Mouse (Mus musculus) heart, embryonic 14.5 days (tissue): ENCODE data around the gene Sptssa. TPM values are rescaled to one million over a fixed set of nuclear protein-coding genes. Genes with fewer than 3 reads are reported as not detected.

Source experiments
- ATAC-seq: fragments of 200-750 bp; cut with Nextera tagmentation; 2 replicates; pipeline ENCODE4 v1.8.0; 2017; ENCODE audit warnings: low read depth, moderate TSS enrichment; ENCODE audit not compliant: insufficient number of reproducible peaks, insufficient read depth, low FRiP score
- H3K27ac ChIP-seq, 2 experiments: fragments of 200-500 bp in 1 of 2; fragments of 300-500 bp in 1 of 2; sonication (generic) in 1 of 2; replicated peaks in 1 of 2; 2 replicates each; pipeline ENCODE4 v1.5.1; 2012 to 2014; ENCODE audit warnings: low read depth in 2 of 2, low read length in 2 of 2, control low read depth in 1 of 2, mild to moderate bottlenecking in 1 of 2, mixed read lengths in 1 of 2; ENCODE audit not compliant: control insufficient read depth in 1 of 2, insufficient read depth in 1 of 2
- H3K27me3 ChIP-seq: fragments of 300-500 bp; sonication (generic); 2 replicates; pipeline ENCODE4 v1.6.1; 2014; ENCODE audit warnings: mild to moderate bottlenecking, low read length, control low read depth; ENCODE audit not compliant: control insufficient read depth, insufficient read depth
- H3K36me3 ChIP-seq: fragments of 300-500 bp; sonication (generic); 2 replicates; pipeline ENCODE4 v1.6.1; 2014; ENCODE audit warnings: mild to moderate bottlenecking, control low read depth, low read length, mixed read lengths; ENCODE audit not compliant: control insufficient read depth, insufficient read depth
- H3K4me1 ChIP-seq, 2 experiments: fragments of 200-500 bp in 1 of 2; fragments of 300-500 bp in 1 of 2; sonication (generic) in 1 of 2; 2 replicates each; pipeline ENCODE4 v1.6.1; 2012 to 2014; ENCODE audit warnings: low read length in 2 of 2, control low read depth in 1 of 2, mixed read lengths in 1 of 2; ENCODE audit not compliant: control insufficient read depth in 2 of 2, insufficient read depth in 2 of 2
- H3K4me2 ChIP-seq: fragments of 300-500 bp; sonication (generic); 2 replicates; pipeline ENCODE4 v1.6.1; 2014; ENCODE audit warnings: mild to moderate bottlenecking, low read length
- H3K4me3 ChIP-seq, 2 experiments: fragments of 200-500 bp in 1 of 2; fragments of 300-500 bp in 1 of 2; sonication (generic) in 1 of 2; 2 replicates each; pipeline ENCODE4 v1.5.1; 2012 to 2014; ENCODE audit warnings: low read length in 2 of 2, mild to moderate bottlenecking in 2 of 2, control low read depth in 1 of 2, low read depth in 1 of 2, moderate library complexity in 1 of 2; ENCODE audit not compliant: control insufficient read depth in 1 of 2, insufficient read depth in 1 of 2
- H3K9ac ChIP-seq: fragments of 300-500 bp; sonication (generic); 2 replicates; pipeline ENCODE4 v1.6.1; 2014; ENCODE audit warnings: mild to moderate bottlenecking, low read length
- H3K9me3 ChIP-seq: fragments of 300-500 bp; sonication (generic); 2 replicates; pipeline ENCODE4 v1.6.1; 2016; ENCODE audit warnings: low read length, control low read depth; ENCODE audit not compliant: control insufficient read depth
- WGBS: fragments of 180-500 bp; shearing (Covaris S2); extraction: QIAGEN DNeasy Blood & Tissue Kit; methylation state at CpG from one replicate; pipeline ENCODE4 v1.1.7; 2014; 5-methylcytosine and 5-hydroxymethylcytosine counted together
- polyA plus RNA-seq: library from polyadenylated mRNA; unstranded; fragments of >200 nt; fragmentation: Nextera tagmentation; extraction: Ambion mirVana; gene quantifications from 2 replicates; pipeline ENCODE4 v1.2.1, GENCODE M21; 2014

Sptssa gene
- polyA plus RNA-seq, 1 experiment from 2014 or later = 168 TPM

DNA sequence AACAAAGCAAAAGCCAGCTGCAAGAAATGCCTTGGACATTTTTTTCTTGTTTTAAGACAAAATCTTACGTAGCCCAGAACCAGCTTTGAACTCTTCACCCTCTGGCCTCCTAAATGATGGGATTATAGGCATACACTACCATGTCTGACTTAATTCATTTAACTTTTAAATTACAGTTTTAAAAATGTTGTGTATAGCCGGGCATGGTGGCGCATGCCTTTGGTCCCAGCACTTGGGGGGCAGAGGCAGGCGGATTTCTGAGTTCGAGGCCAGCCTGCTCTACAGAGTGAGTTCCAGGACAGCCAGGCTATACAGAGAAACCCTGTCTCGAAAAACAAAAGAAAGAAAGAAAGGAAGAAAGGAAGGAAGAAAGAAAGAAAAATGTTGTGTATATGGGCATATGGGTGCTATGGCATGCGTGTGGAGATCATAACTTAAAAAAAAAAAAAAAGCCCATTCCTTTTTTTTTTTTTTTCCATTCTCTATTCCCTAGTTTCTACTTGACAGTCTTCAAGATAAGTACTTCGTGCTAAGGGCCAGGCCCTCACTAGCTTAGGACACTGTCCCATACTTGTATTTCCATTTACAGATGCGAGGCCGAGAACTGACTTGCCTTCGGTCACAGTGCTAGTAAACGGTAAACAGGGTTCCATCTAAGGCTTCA, 38.6 kb upstream of the Sptssa start:
- H3K36me3 ChIP-seq = peaks cover 28% of the 10 kb centered on the region
- peak overlapping the region; percentile 66 for H3K4me2 ChIP-seq
- no peaks in the 10 kb centered on the region for H3K27me3 ChIP-seq
- no peak for ATAC-seq
- WGBS = 39% methylated on average over 12 of the region's 12 CpGs
- H3K4me3 ChIP-seq = peak overlapping the region; percentile 77 to 78
- H3K4me1 ChIP-seq = peaks cover 0 to 6% of the 10 kb centered on the region in 2 experiments; a peak in 3 of 4 replicates
- H3K27ac ChIP-seq = peak overlapping the region; percentile 95 to 98
- peak overlapping the region; percentile 90 for H3K9ac ChIP-seq
- H3K9me3 ChIP-seq = no peaks in the 10 kb centered on the region

DNA sequence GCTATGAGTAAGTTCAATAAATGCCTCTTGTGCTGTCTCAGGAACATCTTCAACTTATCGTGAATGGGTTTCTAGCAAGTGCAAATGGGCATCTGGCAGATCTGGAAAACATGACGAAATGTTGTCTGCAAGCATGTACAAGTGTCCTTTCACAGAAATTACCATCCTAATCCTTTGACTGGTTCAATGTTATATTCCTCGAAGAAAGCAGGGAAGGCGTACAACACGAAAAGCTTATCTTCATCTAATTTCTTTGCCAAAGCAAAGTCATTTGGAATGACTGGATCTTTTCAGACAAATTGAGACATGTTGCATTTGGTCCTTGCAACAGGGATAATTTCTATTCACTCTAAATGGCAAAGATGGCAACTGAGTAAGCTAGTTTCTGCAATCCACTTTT, 32.7 kb upstream of the Sptssa start:
- H3K27ac ChIP-seq = no peak overlapping the region
- H3K27me3 ChIP-seq = no peaks in the 10 kb centered on the region
- peaks cover 84% of the 10 kb centered on the region for H3K36me3 ChIP-seq
- no peaks in the 10 kb centered on the region for H3K4me1 ChIP-seq
- no peak overlapping the region for H3K9ac ChIP-seq
- H3K4me2 ChIP-seq = no peak overlapping the region
- H3K9me3 ChIP-seq = no peaks in the 10 kb centered on the region
- ATAC-seq = no peak
- H3K4me3 ChIP-seq = no peak overlapping the region
- 95% methylated on average over 5 of the region's 5 CpGs for WGBS

DNA sequence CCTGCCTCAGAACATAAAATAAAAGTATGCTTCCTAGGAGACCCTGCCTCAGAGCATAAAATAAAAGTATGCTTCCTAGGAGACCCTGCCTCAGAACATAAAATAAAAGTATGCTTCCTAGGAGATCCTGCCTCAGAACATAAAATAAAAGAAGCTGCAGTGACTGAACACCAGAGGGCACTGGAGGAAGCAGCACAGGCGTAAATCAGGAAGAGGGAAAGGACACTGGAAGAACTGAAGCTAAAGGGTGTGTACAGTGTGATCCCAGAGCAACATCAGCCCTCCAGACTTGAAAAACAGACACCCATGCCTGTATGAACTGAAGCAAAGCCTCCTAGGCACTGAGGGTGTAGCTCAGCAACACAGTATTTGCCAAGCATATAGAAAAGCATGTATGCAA, 26.8 kb upstream of the Sptssa start:
- no peak for ATAC-seq
- WGBS = 11% methylated on average over 1 of the region's 1 CpGs
- Histone ChIP-seq H3K27ac (no peak overlapping the region), H3K9ac (no peak overlapping the region), H3K36me3 (peaks cover 48% of the 10 kb centered on the region), H3K4me3 (no peak overlapping the region), H3K27me3 (no peaks in the 10 kb centered on the region), H3K4me2 (no peak overlapping the region), H3K9me3 (no peaks in the 10 kb centered on the region), H3K4me1 (no peaks in the 10 kb centered on the region)

DNA sequence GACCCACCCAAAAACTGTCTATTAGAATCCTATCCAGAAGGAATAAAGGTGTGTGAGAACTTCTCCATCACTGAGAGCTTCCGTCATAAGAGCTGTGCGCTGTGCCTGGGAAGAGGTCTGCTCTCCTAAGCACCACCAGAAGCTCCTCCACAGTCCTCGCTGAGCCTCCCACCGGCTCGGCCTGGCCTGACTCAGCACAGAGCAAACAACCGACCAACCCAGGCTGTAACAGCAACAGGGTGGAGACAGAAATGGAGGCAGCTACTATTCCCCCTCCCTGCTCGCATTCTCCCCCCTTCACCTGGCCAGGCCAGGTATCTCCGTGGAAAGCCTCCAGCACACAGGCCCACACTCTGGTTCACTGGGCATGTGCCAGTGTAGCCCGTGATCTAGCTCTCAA, 20.3 kb upstream of the Sptssa start:
- H3K36me3 ChIP-seq = peaks cover 69% of the 10 kb centered on the region
- no peak overlapping the region for H3K9ac ChIP-seq
- no peaks in the 10 kb centered on the region for H3K4me1 ChIP-seq
- no peak overlapping the region for H3K4me2 ChIP-seq
- H3K9me3 ChIP-seq = no peaks in the 10 kb centered on the region
- 90% methylated on average over 9 of the region's 9 CpGs for WGBS
- no peaks in the 10 kb centered on the region for H3K27me3 ChIP-seq
- no peak overlapping the region for H3K4me3 ChIP-seq
- no peak for ATAC-seq
- no peak overlapping the region for H3K27ac ChIP-seq

DNA sequence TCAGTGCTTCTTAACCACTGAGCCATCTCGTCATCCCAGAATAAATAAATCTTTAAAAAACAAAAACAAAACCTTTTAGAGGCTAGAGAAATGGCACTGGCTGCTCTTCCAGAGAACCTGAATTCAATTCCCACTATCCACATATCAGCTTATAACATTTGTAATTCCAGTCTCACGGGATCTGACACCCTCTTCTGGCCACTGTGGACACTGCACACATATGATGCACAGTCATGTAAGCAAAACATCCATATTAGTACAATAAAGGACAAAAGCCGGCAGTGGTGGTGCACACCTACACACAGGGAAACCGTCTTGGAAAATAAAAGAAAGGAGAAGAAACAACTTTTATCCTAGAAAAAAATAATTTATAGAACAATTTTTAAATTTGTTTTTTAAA, 19.0 kb upstream of the Sptssa start:
- H3K27ac ChIP-seq = no peak overlapping the region
- H3K9me3 ChIP-seq = no peaks in the 10 kb centered on the region
- 93% methylated on average over 4 of the region's 4 CpGs for whole genome bisulfite sequencing
- no peaks in the 10 kb centered on the region for H3K27me3 ChIP-seq
- H3K9ac ChIP-seq = no peak overlapping the region
- H3K36me3 ChIP-seq = peaks cover 82% of the 10 kb centered on the region
- H3K4me3 ChIP-seq = no peak overlapping the region
- ATAC-seq = no peak
- H3K4me1 ChIP-seq = no peaks in the 10 kb centered on the region
- no peak overlapping the region for H3K4me2 ChIP-seq

DNA sequence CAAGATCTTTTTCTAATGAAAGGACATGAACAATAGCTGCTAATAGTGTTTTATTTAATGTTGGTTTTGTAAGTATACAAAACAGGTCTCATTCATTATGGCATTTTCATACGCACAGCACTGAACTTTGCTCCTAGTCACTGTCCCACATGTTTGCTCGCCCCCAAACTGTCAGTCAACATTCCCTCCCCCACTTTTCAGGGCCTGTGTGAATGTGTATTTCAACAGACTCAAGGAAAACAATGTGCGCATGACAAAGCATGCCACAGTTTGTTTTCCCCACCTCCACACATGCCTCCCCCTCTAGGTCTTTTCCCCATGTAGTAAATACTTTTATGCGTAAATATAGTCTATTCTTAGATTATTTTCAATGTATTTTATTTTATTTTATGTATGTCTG, 14.9 kb upstream of the Sptssa start:
- H3K4me3 ChIP-seq = no peak overlapping the region
- peaks cover 58% of the 10 kb centered on the region for H3K36me3 ChIP-seq
- ATAC-seq = no peak
- no peak overlapping the region for H3K27ac ChIP-seq
- H3K27me3 ChIP-seq = no peaks in the 10 kb centered on the region
- H3K4me2 ChIP-seq = no peak overlapping the region
- no peaks in the 10 kb centered on the region for H3K9me3 ChIP-seq
- no peaks in the 10 kb centered on the region for H3K4me1 ChIP-seq
- WGBS = 90% methylated on average over 4 of the region's 4 CpGs
- no peak overlapping the region for H3K9ac ChIP-seq

DNA sequence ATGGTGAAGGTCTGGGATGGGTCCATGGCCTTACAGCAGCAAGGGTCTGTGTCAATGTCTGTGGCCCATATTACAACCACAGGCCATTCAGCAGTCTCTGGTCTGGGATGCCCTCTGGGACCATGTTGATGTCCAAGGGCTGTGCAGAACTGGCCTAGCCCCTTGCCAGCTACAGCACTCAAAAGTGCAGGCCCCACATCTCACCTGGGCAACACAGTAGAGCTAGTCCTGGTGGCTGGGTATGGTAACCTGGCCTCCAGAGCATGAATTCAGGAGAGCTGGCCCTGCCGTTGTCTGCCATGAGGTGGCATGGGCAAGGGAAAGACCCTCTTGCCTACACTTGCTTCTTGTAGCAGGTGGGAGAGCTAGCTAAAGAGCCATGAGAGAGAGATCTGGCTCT, 11.8 kb upstream of the Sptssa start:
- Histone ChIP-seq H3K27me3 (no peaks in the 10 kb centered on the region), H3K27ac (no peak overlapping the region), H3K4me1 (no peaks in the 10 kb centered on the region), H3K9me3 (no peaks in the 10 kb centered on the region), H3K4me2 (no peak overlapping the region), H3K4me3 (no peak overlapping the region), H3K36me3 (peaks cover 30% of the 10 kb centered on the region), H3K9ac (no peak overlapping the region)
- 100% methylated on average over 1 of the region's 1 CpGs for WGBS
- no peak for ATAC-seq

DNA sequence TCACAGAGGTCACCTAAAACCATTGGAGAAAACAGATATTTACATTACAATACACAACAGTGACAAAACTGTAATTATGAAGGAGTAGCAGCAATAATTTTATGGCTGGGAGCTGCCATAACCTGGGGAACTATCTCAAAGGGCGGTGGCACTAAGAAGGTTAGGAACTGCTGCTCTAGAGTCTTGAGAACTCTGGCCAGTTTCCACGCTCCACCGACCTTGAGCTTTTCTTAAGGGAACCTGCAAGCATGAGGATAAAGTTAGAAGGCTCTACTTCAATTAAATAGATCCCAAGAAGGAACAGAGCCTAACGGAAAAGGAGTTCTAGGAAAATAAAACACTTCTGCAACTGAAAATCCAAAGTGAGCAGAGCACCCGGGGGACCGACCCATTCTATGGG, 9.2 kb upstream of the Sptssa start:
- H3K9ac ChIP-seq = no peak overlapping the region
- H3K9me3 ChIP-seq = no peaks in the 10 kb centered on the region
- no peaks in the 10 kb centered on the region for H3K27me3 ChIP-seq
- no peaks in the 10 kb centered on the region for H3K4me1 ChIP-seq
- no peak overlapping the region for H3K4me2 ChIP-seq
- ATAC-seq = no peak
- 66% methylated on average over 6 of the region's 6 CpGs for WGBS
- H3K27ac ChIP-seq = no peak overlapping the region
- H3K36me3 ChIP-seq = peaks cover 5% of the 10 kb centered on the region; the same call in 1 of the 2 replicates
- no peak overlapping the region for H3K4me3 ChIP-seq
